Mouse (Mus musculus) stomach, embryonic 15.5 days (tissue): Measurements from ENCODE around the gene Fcgrt. TPM values are rescaled to one million over a fixed set of nuclear protein-coding genes. Genes with fewer than 3 reads are reported as not detected.
A peak's percentile ranks its signal among the peaks of the same experiment; 100 is the strongest.

Experiments
- ATAC-seq: fragments of 200-750 bp; cut with Nextera tagmentation; 2 replicates; pipeline ENCODE4 v1.8.0; 2017; ENCODE audit warnings: low read depth, moderate number of reproducible peaks, moderate TSS enrichment; ENCODE audit not compliant: insufficient read depth, low FRiP score
- H3K27ac ChIP-seq: fragments of 300-500 bp; sonication (generic); 2 replicates; pipeline ENCODE4 v1.5.1; 2015; ENCODE audit warnings: mild to moderate bottlenecking, inconsistent platforms
- H3K27me3 ChIP-seq: fragments of 300-500 bp; sonication (generic); replicated peaks from 2 replicates; pipeline ENCODE4 v1.6.1; 2015; ENCODE audit warnings: inconsistent platforms
- H3K36me3 ChIP-seq: fragments of 300-500 bp; sonication (generic); 2 replicates; pipeline ENCODE4 v1.6.1; 2015; ENCODE audit warnings: inconsistent platforms
- H3K4me1 ChIP-seq: fragments of 300-500 bp; sonication (generic); 2 replicates; pipeline ENCODE4 v1.6.1; 2015; ENCODE audit warnings: inconsistent platforms
- H3K4me2 ChIP-seq: fragments of 300-500 bp; sonication (generic); 2 replicates; pipeline ENCODE4 v1.6.1; 2015; ENCODE audit warnings: mild to moderate bottlenecking, inconsistent platforms
- H3K4me3 ChIP-seq: fragments of 300-500 bp; sonication (generic); replicated peaks from 2 replicates; pipeline ENCODE4 v1.5.1; 2015; ENCODE audit warnings: inconsistent platforms
- H3K9ac ChIP-seq: fragments of 300-500 bp; sonication (generic); 2 replicates; pipeline ENCODE4 v1.6.1; 2015; ENCODE audit warnings: inconsistent platforms
- H3K9me3 ChIP-seq: fragments of 300-500 bp; sonication (generic); 2 replicates; pipeline ENCODE4 v1.6.1; 2016; ENCODE audit warnings: inconsistent platforms
- WGBS: fragments of 180-500 bp; shearing (Covaris S2); methylation state at CpG from one replicate; pipeline ENCODE4 v1.1.7; 2015; 5-methylcytosine and 5-hydroxymethylcytosine counted together
- polyA plus RNA-seq: library from polyadenylated mRNA; unstranded; fragments of >200 nt; fragmentation: Nextera tagmentation; extraction: Ambion mirVana; gene quantifications from 2 replicates; pipeline ENCODE4 v1.2.1, GENCODE M21; 2015

Gene Fcgrt
- polyA plus RNA-seq, 1 experiment from 2014 or later, result 92.1 TPM

DNA sequence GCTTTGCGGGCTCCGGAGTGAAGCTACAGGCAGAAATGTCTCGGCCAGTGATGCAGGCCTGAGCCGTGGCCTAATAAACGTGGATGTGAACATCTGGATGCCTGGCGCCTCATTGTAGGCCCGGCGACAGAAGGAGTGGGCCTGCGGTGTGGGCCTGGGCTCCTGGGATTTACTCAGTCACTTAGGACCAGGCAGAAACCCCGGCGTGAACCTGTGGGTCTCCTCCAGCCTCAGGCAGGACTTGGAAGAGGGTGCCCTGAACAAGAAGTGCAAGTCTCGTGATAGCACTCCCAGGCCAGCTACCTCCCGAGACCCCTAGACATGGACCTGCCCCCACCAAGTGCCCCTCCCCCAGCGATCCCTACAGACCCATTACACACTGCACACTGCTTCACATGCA is 26.3 kb downstream of the Fcgrt start:
- no peak for ATAC-seq
- Histone ChIP-seq H3K9ac (no peak overlapping the region), H3K27me3 (no peaks in the 10 kb centered on the region), H3K36me3 (peaks cover 6% of the 10 kb centered on the region; the same call in 1 of the 2 replicates), H3K27ac (no peak overlapping the region), H3K4me2 (no peak overlapping the region), H3K4me1 (peaks cover 10% of the 10 kb centered on the region; the same call in 1 of the 2 replicates), H3K9me3 (no peaks in the 10 kb centered on the region), H3K4me3 (no peak overlapping the region)
- 88% methylated on average over 14 of the region's 14 CpGs for WGBS

DNA sequence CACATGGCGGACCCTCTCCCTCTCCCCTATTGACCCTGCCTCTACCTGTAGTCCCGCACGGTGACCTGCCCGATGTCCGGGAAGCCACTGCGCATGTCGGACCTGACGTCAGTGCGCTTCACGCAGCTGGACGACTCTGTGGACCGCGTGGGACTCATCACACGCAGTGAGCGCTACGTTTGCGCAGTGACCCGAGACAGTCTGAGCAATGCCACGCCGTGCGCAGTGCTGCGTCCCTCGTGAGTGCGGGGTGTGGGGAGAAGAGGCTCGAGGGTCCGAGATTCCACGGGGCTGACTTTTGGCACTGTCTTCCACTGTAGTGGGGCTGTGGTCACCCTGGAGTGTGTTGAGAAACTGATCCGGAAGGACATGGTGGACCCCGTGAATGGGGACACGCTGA is 27.1 kb downstream of the Fcgrt start:
- no peaks in the 10 kb centered on the region for H3K27me3 ChIP-seq
- no peak for ATAC-seq
- no peak overlapping the region for H3K4me3 ChIP-seq
- H3K4me2 ChIP-seq, result no peak overlapping the region
- H3K36me3 ChIP-seq, result peaks cover 6% of the 10 kb centered on the region; the same call in 1 of the 2 replicates
- WGBS, result 86% methylated on average over 30 of the region's 30 CpGs
- no peak overlapping the region for H3K27ac ChIP-seq
- H3K9ac ChIP-seq, result no peak overlapping the region
- no peaks in the 10 kb centered on the region for H3K9me3 ChIP-seq
- H3K4me1 ChIP-seq, result peaks cover 9% of the 10 kb centered on the region; the same call in 1 of the 2 replicates

- H3K4me3 ChIP-seq, result no peak overlapping the region
- H3K36me3 ChIP-seq, result peaks cover 6% of the 10 kb centered on the region; the same call in 1 of the 2 replicates
- peaks cover 9% of the 10 kb centered on the region; the same call in 1 of the 2 replicates for H3K4me1 ChIP-seq
- H3K27ac ChIP-seq, result no peak overlapping the region
- no peaks in the 10 kb centered on the region for H3K9me3 ChIP-seq
- WGBS, result 75% methylated on average over 4 of the region's 4 CpGs
- H3K27me3 ChIP-seq, result no peaks in the 10 kb centered on the region
- no peak overlapping the region for H3K4me2 ChIP-seq
- H3K9ac ChIP-seq, result no peak overlapping the region
- no peak; the same call in 1 of the 2 replicates for ATAC-seq
Measured at GRCm38 (mm10) chr7:45075405-45075804, 28.2 kb downstream of the Fcgrt start.

GRCm38 (mm10) chr7:45073949-45074348 is 29.7 kb downstream of the Fcgrt start:
- Histone ChIP-seq H3K27me3 (no peaks in the 10 kb centered on the region), H3K36me3 (peaks cover 6% of the 10 kb centered on the region; the same call in 1 of the 2 replicates), H3K9me3 (no peaks in the 10 kb centered on the region), H3K9ac (no peak overlapping the region), H3K27ac (no peak overlapping the region), H3K4me1 (peaks cover 4% of the 10 kb centered on the region; the same call in 1 of the 2 replicates), H3K4me3 (no peak overlapping the region), H3K4me2 (no peak overlapping the region)
- 89% methylated on average over 12 of the region's 12 CpGs for WGBS
- ATAC-seq, result no peak

DNA sequence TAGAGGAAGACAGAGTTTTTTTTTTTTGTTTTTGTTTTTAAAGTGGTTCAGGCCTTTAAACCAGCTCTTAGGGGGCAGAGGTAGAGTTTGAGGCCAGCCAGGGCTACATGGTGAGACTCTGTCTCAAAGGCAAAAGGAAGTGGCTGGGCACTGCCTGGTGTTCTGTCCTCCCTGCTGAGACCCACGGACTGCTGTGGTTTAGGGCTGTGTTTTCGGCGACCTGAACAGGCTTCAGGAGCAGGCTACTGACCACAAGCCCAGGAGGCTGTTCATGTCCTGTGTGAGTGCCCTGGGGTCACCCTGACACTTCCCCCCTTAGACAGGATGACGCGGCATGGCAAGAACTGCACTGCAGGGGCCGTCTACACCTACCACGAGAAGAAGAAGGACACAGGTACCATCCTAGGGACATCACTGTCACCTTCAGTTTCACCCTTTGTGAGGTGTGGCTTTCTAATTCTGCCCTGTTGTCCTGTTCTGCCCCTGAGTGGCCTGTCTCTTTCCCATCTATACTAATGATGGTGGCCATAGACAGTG is 30.4 kb downstream of the Fcgrt start:
- no peak overlapping the region for H3K27ac ChIP-seq
- H3K36me3 ChIP-seq, result peaks cover 6% of the 10 kb centered on the region; the same call in 1 of the 2 replicates
- H3K4me2 ChIP-seq, result no peak overlapping the region
- no peaks in the 10 kb centered on the region for H3K9me3 ChIP-seq
- no peaks in the 10 kb centered on the region for H3K27me3 ChIP-seq
- 69% methylated on average over 7 of the region's 7 CpGs for WGBS
- H3K4me3 ChIP-seq, result no peak overlapping the region
- no peak overlapping the region for H3K9ac ChIP-seq
- H3K4me1 ChIP-seq, result peaks cover 4% of the 10 kb centered on the region; the same call in 1 of the 2 replicates
- ATAC-seq, result no peak

GRCm38 (mm10) chr7:45072230-45072629 is 31.4 kb downstream of the Fcgrt start:
- Histone ChIP-seq H3K27ac (no peak overlapping the region), H3K4me1 (peaks cover 4% of the 10 kb centered on the region; the same call in 1 of the 2 replicates), H3K4me2 (no peak overlapping the region), H3K9me3 (no peaks in the 10 kb centered on the region), H3K27me3 (no peaks in the 10 kb centered on the region), H3K4me3 (no peak overlapping the region), H3K36me3 (peaks cover 6% of the 10 kb centered on the region; the same call in 1 of the 2 replicates), H3K9ac (no peak overlapping the region)
- WGBS, result 72% methylated on average over 2 of the region's 2 CpGs
- ATAC-seq, result no peak

GRCm38 (mm10) chr7:45069671-45070070 is 34.0 kb downstream of the Fcgrt start:
- no peaks in the 10 kb centered on the region for H3K36me3 ChIP-seq
- WGBS, result 82% methylated on average over 2 of the region's 2 CpGs
- no peak for ATAC-seq

GRCm38 (mm10) chr7:45068000-45068318 is 35.7 kb downstream of the Fcgrt start:
- no peak for ATAC-seq
- Histone ChIP-seq H3K9me3 (no peaks in the 10 kb centered on the region), H3K9ac (no peak overlapping the region), H3K27ac (no peak overlapping the region), H3K27me3 (no peaks in the 10 kb centered on the region), H3K4me3 (no peak overlapping the region), H3K36me3 (0 out of 2 replicates have a peak, but pooled peaks cover 5% of the 10 kb centered on the region), H3K4me1 (peaks cover 11% of the 10 kb centered on the region; the same call in 1 of the 2 replicates), H3K4me2 (no peak overlapping the region)
- 31% methylated on average over 5 of the region's 5 CpGs for WGBS

More at GRCm38 (mm10) chr7:45069671-45070070, 34.0 kb downstream of the Fcgrt start:
- Histone ChIP-seq H3K4me3 (no peak overlapping the region), H3K27ac (no peak overlapping the region), H3K9me3 (no peaks in the 10 kb centered on the region), H3K9ac (no peak overlapping the region), H3K27me3 (no peaks in the 10 kb centered on the region), H3K4me2 (no peak overlapping the region), H3K4me1 (0 out of 2 replicates have a peak, but pooled peaks cover 3% of the 10 kb centered on the region)

GRCm38 (mm10) chr7:45067190-45067999 is 36.3 kb downstream of the Fcgrt start:
- Histone ChIP-seq H3K36me3 (0 out of 2 replicates have a peak, but pooled peaks cover 5% of the 10 kb centered on the region), H3K27me3 (no peaks in the 10 kb centered on the region), H3K4me2 (no peak overlapping the region), H3K27ac (no peak overlapping the region), H3K4me3 (no peak overlapping the region), H3K9ac (no peak overlapping the region), H3K9me3 (no peaks in the 10 kb centered on the region), H3K4me1 (peaks cover 11% of the 10 kb centered on the region; the same call in 1 of the 2 replicates)
- WGBS, result 75% methylated on average over 4 of the region's 4 CpGs
- ATAC-seq, result no peak

DNA sequence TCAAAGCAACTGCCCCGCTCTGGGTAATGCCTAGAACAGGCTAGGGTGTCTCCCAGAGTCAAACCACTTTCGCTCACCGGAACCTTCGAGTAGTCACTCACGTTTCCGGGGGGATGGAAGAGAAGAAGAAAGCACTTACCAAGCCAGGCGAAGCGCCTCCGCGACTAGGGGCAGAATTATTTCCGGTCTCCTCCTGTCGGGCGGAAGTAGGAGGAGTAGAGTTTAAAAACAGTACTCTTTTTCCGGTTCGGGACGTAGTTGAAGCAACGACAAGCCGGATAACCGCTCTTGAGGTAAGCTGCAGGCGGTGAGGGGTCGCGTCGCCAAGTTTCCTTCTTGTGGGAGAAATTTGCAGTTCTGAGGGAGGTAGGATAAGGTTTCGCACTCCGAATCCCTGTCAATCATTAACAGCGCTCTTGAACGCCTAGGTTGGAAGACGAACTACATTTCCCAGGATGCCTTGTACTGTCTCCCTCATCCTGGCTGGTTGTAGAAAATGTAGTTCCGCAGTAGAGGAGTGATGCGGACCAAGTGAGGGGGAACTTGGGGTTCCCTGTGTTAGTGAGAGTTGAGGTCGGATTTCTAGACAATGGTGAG is 41.3 kb downstream of the Fcgrt start, which contains the start of the genes Nosip and Prrg2:
Gene Nosip, plus strand, starts transcription at position 191 of the 597 bp plus-strand sequence.
Gene Prrg2, minus strand, starts transcription at position 439 of the 597 bp plus-strand sequence.
- peak; percentile 86 for ATAC-seq
- under 1% methylated on average over 31 of the region's 31 CpGs for WGBS

GRCm38 (mm10) chr7:45061532-45062075 is 42.0 kb downstream of the Fcgrt start:
- no peaks in the 10 kb centered on the region for H3K9me3 ChIP-seq
- peak overlapping the region; percentile 34 for H3K9ac ChIP-seq
- peak; percentile 52 for ATAC-seq
- peak overlapping the region; percentile 71 for H3K4me2 ChIP-seq
- WGBS, result 20% methylated on average over 10 of the region's 11 CpGs
- H3K27ac ChIP-seq, result peak overlapping the region; percentile 93
- H3K36me3 ChIP-seq, result 0 out of 2 replicates have a peak, but pooled peaks cover 5% of the 10 kb centered on the region
- H3K27me3 ChIP-seq, result no peaks in the 10 kb centered on the region
- peak overlapping the region; percentile 62 for H3K4me3 ChIP-seq
- peaks cover 19% of the 10 kb centered on the region; the same call in 1 of the 2 replicates for H3K4me1 ChIP-seq

More for the DNA sequence above, 41.3 kb downstream of the Fcgrt start, which contains the start of the genes Nosip and Prrg2:
- H3K27me3 ChIP-seq, result no peaks in the 10 kb centered on the region
- H3K9ac ChIP-seq, result peak within 1 kb of the TSS; percentile 37
- H3K4me2 ChIP-seq, result peak within 1 kb of the TSS; percentile 71
- H3K9me3 ChIP-seq, result no peaks in the 10 kb centered on the region
- H3K27ac ChIP-seq, result peak within 1 kb of the TSS; percentile 93
- H3K4me3 ChIP-seq, result peak within 1 kb of the TSS; percentile 62
- H3K4me1 ChIP-seq, result peaks cover 19% of the 10 kb centered on the region; the same call in 1 of the 2 replicates
- 0 out of 2 replicates have a peak, but pooled peaks cover 5% of the 10 kb centered on the region for H3K36me3 ChIP-seq
